Comparison of ENCODE assay signal across 7 mouse cellular contexts in the genomic region with DNA sequence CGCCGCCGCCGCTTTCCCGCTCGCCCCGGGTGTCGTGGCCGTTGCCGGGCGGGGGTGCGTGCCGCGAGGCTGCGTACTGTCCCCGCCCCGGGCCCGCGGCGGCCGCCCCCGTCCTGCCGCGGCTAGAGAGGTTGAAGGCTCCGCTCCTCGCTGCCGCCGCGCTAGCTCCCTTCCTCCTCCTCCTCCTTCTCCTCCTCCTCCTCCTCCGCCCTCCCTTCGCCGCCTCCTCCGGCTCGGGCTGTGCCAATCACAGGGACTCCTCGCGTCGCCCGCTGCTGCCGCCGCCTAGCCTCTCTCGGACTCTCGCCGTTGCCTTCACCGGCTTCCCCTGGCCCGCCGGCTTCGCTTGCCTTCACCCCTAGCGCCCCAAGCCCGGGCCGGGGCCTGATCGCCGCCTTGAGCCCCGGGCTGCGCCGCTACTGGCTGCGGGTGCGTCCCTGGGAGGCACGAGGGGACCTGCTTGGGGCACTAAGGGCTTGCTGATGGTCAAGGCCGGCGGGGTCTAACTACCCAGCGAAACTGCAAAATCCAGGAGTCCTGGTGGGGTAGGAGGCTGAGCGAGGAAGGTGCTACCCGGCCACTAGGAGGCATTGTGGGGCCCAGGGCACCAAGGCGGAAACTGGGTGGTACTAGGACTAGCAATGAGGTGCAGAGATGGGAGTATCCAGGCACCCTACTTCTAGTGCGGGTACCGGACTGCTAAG. TPM values are rescaled to one million over a fixed set of nuclear protein-coding genes. Genes with fewer than 3 reads are reported as not detected.
DNase-seq lines count a peak whose midpoint lies in the region; ATAC-seq and TF ChIP-seq lines count a peak whose summit lies in the region.

A gene (minus strand): TSS at position 173 of the 704 bp plus-strand sequence.

- peak; percentile 35; the same call in 1 of the 2 replicates for TF ChIP-seq POLR2A in bone marrow, adult 2 months (IDR thresholded peaks at IDR 0.05; ENCODE audit: borderline replicate concordance, control insufficient read depth, low read depth, low read length)

- H3K4me2 ChIP-seq in embryonic facial prominence, embryonic 15.5 days (replicated peaks), result peak within 1 kb of the TSS; percentile 96
- H3K4me2 ChIP-seq in heart, embryonic 11.5 days, result peak within 1 kb of the TSS; percentile 85
- peak within 1 kb of the TSS; percentile 86 for H3K4me2 ChIP-seq in kidney, embryonic 16.5 days (replicated peaks; ENCODE audit: low read depth, low read length)

- peak; percentile 66 for DNase-seq in liver
- DNase-seq in monocyte, adult 2 months (ENCODE audit: low read depth in 1 of 2, low spot score in 2 of 2), result peak; percentile 14 to 53
- peak; percentile 51 to 65 for DNase-seq in spleen, postnatal 36 days (ENCODE audit: low spot score in 2 of 2)

- TF ChIP-seq CTCF in bone marrow, adult 2 months (IDR thresholded peaks at IDR 0.05; ENCODE audit: control insufficient read depth, insufficient read depth, low read length), result peak; percentile 66

- H3K36me3 ChIP-seq in embryonic facial prominence, embryonic 15.5 days, result no peaks in the 10 kb centered on the region
- no peaks in the 10 kb centered on the region for H3K36me3 ChIP-seq in heart, embryonic 11.5 days (ENCODE audit: control insufficient read depth, insufficient read depth, low read length)
- no peaks in the 10 kb centered on the region for H3K36me3 ChIP-seq in kidney, embryonic 16.5 days (ENCODE audit: insufficient read depth, low read length)

- peak; percentile 86 for ATAC-seq in embryonic facial prominence, embryonic 15.5 days (ENCODE audit: insufficient number of reproducible peaks, low FRiP score, low TSS enrichment, low read depth)
- peak; percentile 75 for ATAC-seq in heart, embryonic 11.5 days (replicated peaks; ENCODE audit: insufficient number of reproducible peaks, low FRiP score, low TSS enrichment)
- ATAC-seq in kidney, embryonic 16.5 days (ENCODE audit: low FRiP score, low TSS enrichment), result peak; percentile 88

- no peaks in the 10 kb centered on the region for H3K9me3 ChIP-seq in embryonic facial prominence, embryonic 15.5 days (replicated peaks)
- no peaks in the 10 kb centered on the region for H3K9me3 ChIP-seq in heart, embryonic 11.5 days (replicated peaks; ENCODE audit: control insufficient read depth, low read length)
- no peaks in the 10 kb centered on the region for H3K9me3 ChIP-seq in kidney, embryonic 16.5 days (ENCODE audit: low read length)

- peak within 1 kb of the TSS; percentile 90 for H3K4me3 ChIP-seq in bone marrow, adult 2 months (replicated peaks; ENCODE audit: control insufficient read depth, low read depth, low read length)
- peak within 1 kb of the TSS; percentile 67 for H3K4me3 ChIP-seq in embryonic facial prominence, embryonic 15.5 days (replicated peaks)
- peak within 1 kb of the TSS; percentile 77 for H3K4me3 ChIP-seq in heart, embryonic 11.5 days (ENCODE audit: low read depth, low read length)
- H3K4me3 ChIP-seq in kidney, embryonic 16.5 days (ENCODE audit: low read length), result peak within 1 kb of the TSS; percentile 80

- peaks cover 19% of the 10 kb centered on the region for H3K27me3 ChIP-seq in embryonic facial prominence, embryonic 15.5 days
- H3K27me3 ChIP-seq in heart, embryonic 11.5 days (ENCODE audit: control insufficient read depth, insufficient read depth, low read length), result no peaks in the 10 kb centered on the region
- 0 out of 2 replicates have a peak, but pooled peaks cover 4% of the 10 kb centered on the region for H3K27me3 ChIP-seq in kidney, embryonic 16.5 days (ENCODE audit: insufficient read depth, low read length)

- peak within 1 kb of the TSS; percentile 91 for H3K27ac ChIP-seq in bone marrow, adult 2 months (ENCODE audit: control insufficient read depth, insufficient read depth, low read depth, low read length, poor library complexity)
- H3K27ac ChIP-seq in embryonic facial prominence, embryonic 15.5 days (replicated peaks), result peak within 1 kb of the TSS; percentile 66
- peak within 1 kb of the TSS; percentile 74 for H3K27ac ChIP-seq in heart, embryonic 11.5 days (ENCODE audit: low read depth, low read length)
- H3K27ac ChIP-seq in kidney, embryonic 16.5 days (ENCODE audit: low read length), result peak within 1 kb of the TSS; percentile 83

- under 1% methylated on average over 62 of the region's 66 CpGs for WGBS in bone marrow, adult 2 months
- 1% methylated on average over 55 of the region's 66 CpGs for WGBS in embryonic facial prominence, embryonic 15.5 days
- WGBS in heart, embryonic 11.5 days (ENCODE audit: insufficient replicate concordance), result 1% methylated on average over 53 of the region's 66 CpGs
- WGBS in kidney, embryonic 16.5 days, result under 1% methylated on average over 43 of the region's 66 CpGs

- H3K4me1 ChIP-seq in bone marrow, adult 2 months (ENCODE audit: control insufficient read depth, insufficient read depth, low read length), result peaks cover 4% of the 10 kb centered on the region; the same call in 1 of the 2 replicates
- H3K4me1 ChIP-seq in embryonic facial prominence, embryonic 15.5 days, result peaks cover 23% of the 10 kb centered on the region
- peaks cover 19% of the 10 kb centered on the region for H3K4me1 ChIP-seq in heart, embryonic 11.5 days (ENCODE audit: control insufficient read depth, insufficient read depth, low read length)
- peaks cover 37% of the 10 kb centered on the region for H3K4me1 ChIP-seq in kidney, embryonic 16.5 days (ENCODE audit: insufficient read depth, low read length)

- peak within 1 kb of the TSS; percentile 75 for H3K9ac ChIP-seq in embryonic facial prominence, embryonic 15.5 days
- H3K9ac ChIP-seq in heart, embryonic 11.5 days (ENCODE audit: low read depth, low read length), result peak within 1 kb of the TSS; percentile 86
- H3K9ac ChIP-seq in kidney, embryonic 16.5 days (replicated peaks; ENCODE audit: low read length), result peak within 1 kb of the TSS; percentile 94

RNA-seq across cellular contexts. Expression of the gene that starts here (rescaled TPM):
- polyA plus RNA-seq in bone marrow, adult 2 months (2011; ENCODE audit: insufficient read depth, insufficient read length, low replicate concordance, missing spikeins), result 5.6 and 5.8 TPM in 2 replicates
- 20.5 and 21.2 TPM in 2 replicates for polyA plus RNA-seq in embryonic facial prominence, embryonic 15.5 days (2015; fragmentation: Nextera tagmentation; extraction: Ambion mirVana)
- polyA plus RNA-seq in heart, embryonic 11.5 days (2014; fragmentation: Nextera tagmentation; extraction: Ambion mirVana), result 22.6 and 22.7 TPM in 2 replicates
- 20.8 and 24.9 TPM in 2 replicates for polyA plus RNA-seq in kidney, embryonic 16.5 days (2015; fragmentation: Nextera tagmentation; extraction: Ambion mirVana)

Comparison
In these comparisons a context has a peak if more than half of its experiments do, and no peak if none do; other contexts are left out.
1. Peak in every context shown above with its lines: DNase-seq, ATAC-seq, H3K4me3 ChIP-seq and H3K27ac ChIP-seq.